Mouse (Mus musculus) limb, embryonic 14.5 days (tissue): Measurements from ENCODE around the gene Slc2a4. TPM values are rescaled to one million over a fixed set of nuclear protein-coding genes. Genes with fewer than 3 reads are reported as not detected.

Experiments
- ATAC-seq: fragments of 200-750 bp; cut with Nextera tagmentation; 2 replicates; pipeline ENCODE4 v1.8.0; 2017; ENCODE audit warnings: low read depth, moderate number of reproducible peaks, moderate TSS enrichment; ENCODE audit not compliant: low FRiP score
- DNase-seq: peaks from one replicate; pipeline ENCODE4 v3.0.0-alpha.2; 2015; ENCODE audit warnings: low spot score
- H3K27ac ChIP-seq: fragments of 300-500 bp; sonication (generic); replicated peaks from 2 replicates; pipeline ENCODE4 v1.5.1; 2014; ENCODE audit warnings: low read depth, mild to moderate bottlenecking, low read length, moderate library complexity, mixed read lengths
- H3K27me3 ChIP-seq: fragments of 300-500 bp; sonication (generic); 2 replicates; pipeline ENCODE4 v1.6.1; 2014; ENCODE audit warnings: low read length, mixed read lengths; ENCODE audit not compliant: control insufficient read depth, insufficient read depth
- H3K36me3 ChIP-seq: fragments of 300-500 bp; sonication (generic); 2 replicates; pipeline ENCODE4 v1.6.1; 2014; ENCODE audit warnings: mild to moderate bottlenecking, low read length, moderate library complexity, mixed read lengths; ENCODE audit not compliant: control insufficient read depth, insufficient read depth
- H3K4me1 ChIP-seq: fragments of 300-500 bp; sonication (generic); 2 replicates; pipeline ENCODE4 v1.6.1; 2014; ENCODE audit warnings: antibody characterized with exemption, low read length, mixed read lengths; ENCODE audit not compliant: control insufficient read depth, insufficient read depth
- H3K4me2 ChIP-seq: fragments of 300-500 bp; sonication (generic); replicated peaks from 2 replicates; pipeline ENCODE4 v1.6.1; 2014; ENCODE audit warnings: low read depth, mild to moderate bottlenecking, low read length, moderate library complexity; ENCODE audit not compliant: severe bottlenecking
- H3K4me3 ChIP-seq: fragments of 300-500 bp; sonication (generic); replicated peaks from 2 replicates; pipeline ENCODE4 v1.5.1; 2014; ENCODE audit warnings: low read length
- H3K9ac ChIP-seq: fragments of 300-500 bp; sonication (generic); 2 replicates; pipeline ENCODE4 v1.6.1; 2014; ENCODE audit warnings: mild to moderate bottlenecking, low read depth, low read length, moderate library complexity; ENCODE audit not compliant: severe bottlenecking
- H3K9me3 ChIP-seq: fragments of 300-500 bp; sonication (generic); 2 replicates; pipeline ENCODE4 v1.6.1; 2016; ENCODE audit warnings: low read length; ENCODE audit not compliant: control insufficient read depth
- POLR2A ChIP-seq: fragments of 200-500 bp; IDR thresholded peaks from 2 replicates; pipeline ENCODE4 v1.8.0; 2012; ENCODE audit warnings: inconsistent platforms, mild to moderate bottlenecking, moderate library complexity, borderline replicate concordance; ENCODE audit not compliant: insufficient read depth, insufficient read length; ENCODE audit errors: extremely low read depth
- WGBS: fragments of 180-500 bp; shearing (Covaris S2); extraction: QIAGEN DNeasy Blood & Tissue Kit; methylation state at CpG from one replicate; pipeline ENCODE4 v1.1.7; 2014; 5-methylcytosine and 5-hydroxymethylcytosine counted together
- polyA plus RNA-seq, 2 experiments: library from polyadenylated mRNA; depleted of rRNA in 1 of 2; stranded (reverse) in 1 of 2; unstranded in 1 of 2; fragments of >200 nt; fragmentation: Nextera tagmentation in 1 of 2; extraction: Ambion mirVana in 1 of 2; gene quantifications; 2 replicates each; pipeline versions ENCODE4 v1.2.1 to v1.2.3; 2012 to 2014

The Slc2a4 gene
- polyA plus RNA-seq (2012; rRNA removed) (31.0 and 40.4 TPM in 2 replicates), polyA plus RNA-seq (2014; fragmentation: Nextera tagmentation; extraction: Ambion mirVana) (19.3 and 20.9 TPM in 2 replicates)

- Histone ChIP-seq H3K36me3 (peaks cover 27% of the 10 kb centered on the region), H3K4me2 (peak within 1 kb of the TSS; percentile 85), H3K4me1 (peaks cover 19% of the 10 kb centered on the region), H3K9ac (peak within 1 kb of the TSS; percentile 70), H3K27ac (peak within 1 kb of the TSS; percentile 90), H3K9me3 (no peaks in the 10 kb centered on the region), H3K27me3 (no peaks in the 10 kb centered on the region), H3K4me3 (peak within 1 kb of the TSS; percentile 59)
- WGBS, result 2% methylated on average over 33 of the region's 34 CpGs
- peak; percentile 97 for DNase-seq
- peak; percentile 76; the same call in 1 of the 2 replicates for TF ChIP-seq POLR2A
- peak; percentile 93 for ATAC-seq
Measured at GRCm38 (mm10) chr11:69948066-69948762, at the start of gene Slc2a4. Slc2a4 (minus strand) TSS chr11:69948188.

GRCm38 (mm10) chr11:69997070-69997509, 49.1 kb upstream of the Slc2a4 start:
- no peaks in the 10 kb centered on the region for H3K27me3 ChIP-seq
- H3K9me3 ChIP-seq, result no peaks in the 10 kb centered on the region
- 0 out of 2 replicates have a peak, but pooled peaks have one; percentile 38 for TF ChIP-seq POLR2A
- peak overlapping the region; percentile 46 for H3K4me2 ChIP-seq
- peaks cover 25% of the 10 kb centered on the region for H3K4me1 ChIP-seq
- peak overlapping the region; percentile 97 for H3K4me3 ChIP-seq
- H3K9ac ChIP-seq, result peak overlapping the region; percentile 90
- peak overlapping the region; percentile 96 for H3K27ac ChIP-seq
- DNase-seq (peak; percentile 83), ATAC-seq (peak; percentile 38)
- 3% methylated on average over 19 of the region's 44 CpGs for WGBS
- H3K36me3 ChIP-seq, result peaks cover 48% of the 10 kb centered on the region

GRCm38 (mm10) chr11:69996161-69997061, 48.4 kb upstream of the Slc2a4 start:
- WGBS, result 1% methylated on average over 41 of the region's 66 CpGs
- peak; percentile 7 for ATAC-seq
- Histone ChIP-seq H3K9ac (peak overlapping the region; percentile 90), H3K9me3 (no peaks in the 10 kb centered on the region), H3K4me3 (peak overlapping the region; percentile 97), H3K36me3 (peaks cover 48% of the 10 kb centered on the region), H3K4me2 (peak overlapping the region; percentile 46), H3K27me3 (no peaks in the 10 kb centered on the region), H3K4me1 (peaks cover 19% of the 10 kb centered on the region), H3K27ac (peak overlapping the region; percentile 96)
- TF ChIP-seq POLR2A, result no peak
- DNase-seq, result peak; percentile 48

- peak; percentile 99 for DNase-seq
- Histone ChIP-seq H3K4me1 (peaks cover 16% of the 10 kb centered on the region), H3K4me2 (peak within 1 kb of the TSS; percentile 46), H3K9ac (peak within 1 kb of the TSS; percentile 90), H3K4me3 (peak within 1 kb of the TSS; percentile 97), H3K36me3 (peaks cover 48% of the 10 kb centered on the region), H3K9me3 (no peaks in the 10 kb centered on the region), H3K27me3 (no peaks in the 10 kb centered on the region), H3K27ac (peak within 1 kb of the TSS; percentile 96)
- peak; percentile 84; the same call in 1 of the 2 replicates for TF ChIP-seq POLR2A
- ATAC-seq, result peak; percentile 79
- WGBS, result 1% methylated on average over 36 of the region's 36 CpGs
Measured at GRCm38 (mm10) chr11:69995391-69995960, 47.5 kb upstream of the Slc2a4 start, which contains the start of gene Phf23. Phf23 (plus strand) TSS chr11:69995777.
